20 mouse cellular contexts compared by ENCODE assay signal in the genomic region with DNA sequence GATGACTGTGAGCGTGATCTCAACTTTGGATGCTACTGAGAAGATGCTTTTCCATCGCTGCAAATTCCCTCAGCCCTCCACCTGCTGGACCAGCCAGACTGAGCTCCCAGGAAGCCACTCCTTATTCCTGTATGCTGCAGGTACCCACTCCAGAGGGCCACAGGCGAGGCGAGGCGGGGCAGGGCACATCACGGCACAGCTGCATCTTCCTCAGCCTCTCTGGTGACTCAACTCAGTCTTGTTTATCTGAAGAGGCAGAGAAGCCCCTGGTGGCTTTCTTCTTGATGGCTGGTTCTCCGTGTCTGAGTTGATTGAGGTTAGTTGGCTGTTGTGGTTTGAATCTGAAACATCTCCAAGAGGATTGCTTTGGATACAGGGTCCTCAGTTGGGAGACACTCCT. TPM values are rescaled to one million over a fixed set of nuclear protein-coding genes. Genes with fewer than 3 reads are reported as not detected.
DNase-seq lines count a peak whose midpoint lies in the region; ATAC-seq and TF ChIP-seq lines count a peak whose summit lies in the region.
"Had no signal": no experiment of that assay in that cellular context is flagged by ENCODE, and none has a peak within 500 bp of the region (broad histone marks: within the 10 kb centered on the region; RNA-seq: fewer than 3 reads in every experiment).

No protein-coding gene starts in this region.

- H3K4me1 ChIP-seq in megakaryocyte, embryonic 14.5 days = peaks cover 99% of the 10 kb centered on the region
- H3K4me1 ChIP-seq in MEL (ENCODE audit: control insufficient read depth in 1 of 2, insufficient read depth in 2 of 2, low read length in 2 of 2) = peaks cover 0 to 35% of the 10 kb centered on the region in 2 experiments; a peak in 2 of 4 replicates
- H3K4me1 ChIP-seq in liver, embryonic 12.5 days = peaks cover 46% of the 10 kb centered on the region

- peak; percentile 45 for DNase-seq in thymus, postnatal 14 days
- no peak for DNase-seq in thymus, adult 18-20 months
- DNase-seq in MEL (ENCODE audit: low read depth, low spot score) = peak; percentile 37
- DNase-seq: adrenal gland, postnatal 14 days; cerebellum, adult 18-20 months; cerebellum, adult 9-11 months; cerebellum, postnatal 36 days; gastrocnemius, postnatal 10 days; heart, adult 18-20 months had no signal

- peaks cover 48% of the 10 kb centered on the region for H3K36me3 ChIP-seq in megakaryocyte, embryonic 14.5 days (replicated peaks; ENCODE audit: low read length)
- H3K36me3 ChIP-seq in MEL (ENCODE audit: control insufficient read depth in 1 of 2, insufficient read depth in 2 of 2, low read length in 2 of 2) = peaks cover 0 to 12% of the 10 kb centered on the region in 2 experiments; a peak in 2 of 4 replicates
- no peaks in the 10 kb centered on the region for H3K36me3 ChIP-seq in liver, embryonic 12.5 days
- H3K36me3 ChIP-seq: heart, embryonic 12.5 days; hindbrain, embryonic 12.5 days had no signal

- peaks cover 20% of the 10 kb centered on the region for H3K9me3 ChIP-seq in megakaryocyte, embryonic 14.5 days
- no peaks in the 10 kb centered on the region for H3K9me3 ChIP-seq in MEL (replicated peaks; ENCODE audit: insufficient read depth, low read length)
- H3K9me3 ChIP-seq in liver, embryonic 12.5 days (replicated peaks) = no peaks in the 10 kb centered on the region
- H3K9me3 ChIP-seq: heart, embryonic 12.5 days; hindbrain, embryonic 12.5 days had no signal

- TF ChIP-seq POLR2A in MEL (IDR thresholded peaks at IDR 0.05; ENCODE audit: control insufficient read depth in 1 of 2, insufficient read depth in 1 of 2, low read depth in 1 of 2, low read length in 2 of 2, poor library complexity in 1 of 2) = no peak

- 43% methylated on average over 7 of the region's 7 CpGs for WGBS in liver, embryonic 12.5 days (ENCODE audit: insufficient replicate concordance)

- H3K4me3 ChIP-seq in megakaryocyte, embryonic 14.5 days (replicated peaks) = peak overlapping the region; percentile 44
- H3K4me3 ChIP-seq in MEL (ENCODE audit: control insufficient read depth in 1 of 2, insufficient read depth in 1 of 2, low read depth in 2 of 2, low read length in 2 of 2) = no peak overlapping the region
- H3K4me3 ChIP-seq in liver, embryonic 12.5 days = no peak overlapping the region
- H3K4me3 ChIP-seq: heart, embryonic 12.5 days; hindbrain, embryonic 12.5 days had no signal

- 0 out of 4 replicates have a peak, but pooled peaks of 1 of the 2 experiments have one; percentile 18 for TF ChIP-seq EP300 in MEL (IDR thresholded peaks at IDR 0.05; ENCODE audit: low read depth in 1 of 2, low read length in 2 of 2)

- no peak overlapping the region for H3K27ac ChIP-seq in MEL (ENCODE audit: control insufficient read depth, low read depth, low read length)
- H3K27ac ChIP-seq in liver, embryonic 12.5 days = no peak overlapping the region
- H3K27ac ChIP-seq: hindbrain, embryonic 12.5 days had no signal

- no peaks in the 10 kb centered on the region for H3K27me3 ChIP-seq in megakaryocyte, embryonic 14.5 days (replicated peaks)
- no peaks in the 10 kb centered on the region for H3K27me3 ChIP-seq in MEL (ENCODE audit: control insufficient read depth in 1 of 2, insufficient read depth in 2 of 2, low read length in 2 of 2)
- H3K27me3 ChIP-seq in liver, embryonic 12.5 days (replicated peaks) = peaks cover 4% of the 10 kb centered on the region; the same call in 1 of the 2 replicates
- H3K27me3 ChIP-seq: hindbrain, embryonic 12.5 days had no signal

- TF ChIP-seq RAD21 in MEL (IDR thresholded peaks at IDR 0.05; ENCODE audit: low read depth, low read length) = no peak

- TF ChIP-seq CTCF in MEL (IDR thresholded peaks at IDR 0.05 in 2 of 3, conservative IDR thresholded peaks at IDR 0.05 in 1 of 3; ENCODE audit: control insufficient read depth in 1 of 3, insufficient read depth in 1 of 3, low read depth in 2 of 3, low read length in 3 of 3, poor library complexity in 1 of 3, severe bottlenecking in 1 of 3) = no peak

- no peaks in the 10 kb centered on the region for H3K79me2 ChIP-seq in MEL (ENCODE audit: control insufficient read depth, insufficient read depth, low read length, poor library complexity)

- no peak overlapping the region for H3K9ac ChIP-seq in MEL (ENCODE audit: control insufficient read depth, low read depth, low read length, poor library complexity, severe bottlenecking)
- H3K9ac ChIP-seq in liver, embryonic 12.5 days = no peak overlapping the region
- H3K9ac ChIP-seq: heart, embryonic 12.5 days had no signal

- H3K4me2 ChIP-seq in liver, embryonic 12.5 days = no peak overlapping the region
- H3K4me2 ChIP-seq: heart, embryonic 12.5 days; hindbrain, embryonic 12.5 days had no signal

- no peak for ATAC-seq in megakaryocyte, adult 5-6 weeks (ENCODE audit: poor library complexity, severe bottlenecking)
- ATAC-seq in frontal cortex, adult (ENCODE audit: low TSS enrichment) = no peak
- no peak for ATAC-seq in liver, embryonic 12.5 days
- ATAC-seq: activated CD4-positive, CD25-positive, alpha-beta regulatory T cell, adult 4 months; forebrain, embryonic 14.5 days; hindbrain, embryonic 16.5 days; inflammation-experienced regulatory T-cells, adult 6 months; Patski had no signal

TF ChIP-seq in MEL, 35 proteins besides CTCF, POLR2A, EP300 and RAD21:
- TF ChIP-seq MYC (IDR thresholded peaks at IDR 0.05; ENCODE audit: low read depth, low read length) (no peak), TAL1 (IDR thresholded peaks at IDR 0.05; ENCODE audit: low read length) (peak; percentile 30; the same call in 1 of the 2 replicates)

RNA-seq across cellular contexts. Expression of gene Atp2a3, which starts 12.7 kb away (rescaled TPM):
- 354 and 444 TPM in 2 replicates for polyA plus RNA-seq in megakaryocyte, embryonic 14.5 days (2012; ENCODE audit: insufficient read depth, low replicate concordance)
- total RNA-seq in megakaryocyte, adult 5-6 weeks (2015) = 83.5 and 92.8 TPM in 2 replicates
- 79.8 and 123 TPM in 2 replicates for total RNA-seq in megakaryocyte, adult 5-6 weeks (2017)
- total RNA-seq in MEL (2012; rRNA removed) = 10.7 and 16.4 TPM in 2 replicates
- polyA plus RNA-seq in MEL (2012; ENCODE audit: insufficient read depth in 1 of 2, insufficient read length in 2 of 2, low read depth in 1 of 2, low replicate concordance in 2 of 2, missing spikeins in 1 of 2) = 10 to 100 TPM in 1 of 2 experiments, not detected in 1; 49.9 TPM
- 17.5 and 18.9 TPM in 2 replicates for polyA plus RNA-seq in liver, embryonic 12.5 days (2016; fragmentation: Nextera tagmentation; extraction: Ambion mirVana)

RNA-seq across cellular contexts. Expression of gene P2rx1, which starts 50.6 kb away (rescaled TPM):
- polyA plus RNA-seq in megakaryocyte, embryonic 14.5 days (2012; ENCODE audit: insufficient read depth, low replicate concordance) = 400 TPM in 2 replicates
- 15.8 and 16.4 TPM in 2 replicates for total RNA-seq in megakaryocyte, adult 5-6 weeks (2015)
- total RNA-seq in megakaryocyte, adult 5-6 weeks (2017) = 9.8 and 10.4 TPM in 2 replicates
- total RNA-seq in MEL (2012; rRNA removed) = 3.0 and 3.1 TPM in 2 replicates
- 1 to 10 TPM in 1 of 2 experiments, not detected in 1; 8.1 TPM for polyA plus RNA-seq in MEL (2012; ENCODE audit: insufficient read depth in 1 of 2, insufficient read length in 2 of 2, low read depth in 1 of 2, low replicate concordance in 2 of 2, missing spikeins in 1 of 2)
- 12.7 and 15.0 TPM in 2 replicates for polyA plus RNA-seq in liver, embryonic 12.5 days (2016; fragmentation: Nextera tagmentation; extraction: Ambion mirVana)
- polyA plus RNA-seq: inflammation-experienced regulatory T-cells, adult 6 months; Patski had no signal

Comparison
In these comparisons a context has a peak if more than half of its experiments do, and no peak if none do; other contexts are left out.
1. DNase-seq: peak in thymus, postnatal 14 days (single experiment) and MEL (single experiment); none in thymus, adult 18-20 months (0 of 2).
2. RNA of gene P2rx1, which starts 50.6 kb away (polyA plus RNA-seq): 400 TPM in megakaryocyte, embryonic 14.5 days; 12.7 to 15.0 TPM in liver, embryonic 12.5 days and 8.1 TPM in MEL; every median in the first group is over 10 times any median in the second.